Mouse (Mus musculus) MEL (cell line): ENCODE data around the gene Mrps23. TPM values are rescaled to one million over a fixed set of nuclear protein-coding genes. Genes with fewer than 3 reads are reported as not detected.

ENCODE experiments used
- DNase-seq: peaks from one replicate; pipeline ENCODE4 v3.0.0; 2011; ENCODE audit warnings: low read depth, low spot score
- H3K27ac ChIP-seq: 2 replicates; pipeline ENCODE4 v1.5.1; 2012; ENCODE audit warnings: low read depth, mild to moderate bottlenecking, control low read depth, low read length, moderate library complexity; ENCODE audit not compliant: control insufficient read depth
- H3K27me3 ChIP-seq, 2 experiments: fragments of 150-350 bp in 1 of 2; sonication (generic) in 1 of 2; 2 replicates each; pipeline ENCODE4 v1.6.1; 2012; ENCODE audit warnings: low read length in 2 of 2, mild to moderate bottlenecking in 2 of 2, improper control_type of control experiment in 1 of 2, moderate library complexity in 1 of 2; ENCODE audit not compliant: insufficient read depth in 2 of 2, control insufficient read depth in 1 of 2
- H3K36me3 ChIP-seq, 2 experiments: 2 replicates each; pipeline ENCODE4 v1.6.1; 2012 to 2014; ENCODE audit warnings: low read length in 2 of 2, improper control_type of control experiment in 1 of 2, inconsistent platforms in 1 of 2, mild to moderate bottlenecking in 1 of 2; ENCODE audit not compliant: insufficient read depth in 2 of 2, control insufficient read depth in 1 of 2
- H3K4me1 ChIP-seq, 2 experiments: fragments of 150-350 bp in 1 of 2; sonication (generic) in 1 of 2; 2 replicates each; pipeline ENCODE4 v1.6.1; 2012; ENCODE audit warnings: low read length in 2 of 2, improper control_type of control experiment in 1 of 2, mild to moderate bottlenecking in 1 of 2; ENCODE audit not compliant: insufficient read depth in 2 of 2, control insufficient read depth in 1 of 2
- H3K4me3 ChIP-seq, 2 experiments: fragments of 150-350 bp in 1 of 2; sonication (generic) in 1 of 2; 2 replicates each; pipeline ENCODE4 v1.5.1; 2012; ENCODE audit warnings: low read depth in 2 of 2, low read length in 2 of 2, mild to moderate bottlenecking in 2 of 2, moderate library complexity in 2 of 2, control low read depth in 1 of 2, improper control_type of control experiment in 1 of 2; ENCODE audit not compliant: control insufficient read depth in 1 of 2, insufficient read depth in 1 of 2
- H3K79me2 ChIP-seq: 2 replicates; pipeline ENCODE4 v1.6.1; 2012; ENCODE audit warnings: mild to moderate bottlenecking, low read length, moderate library complexity; ENCODE audit not compliant: control insufficient read depth, poor library complexity, insufficient read depth
- H3K9ac ChIP-seq: 2 replicates; pipeline ENCODE4 v1.6.1; 2012; ENCODE audit warnings: low read depth, mild to moderate bottlenecking, control low read depth, low read length, moderate library complexity; ENCODE audit not compliant: control insufficient read depth, poor library complexity, severe bottlenecking
- H3K9me3 ChIP-seq: fragments of 150-350 bp; sonication (generic); replicated peaks from 2 replicates; pipeline ENCODE4 v1.6.1; 2012; ENCODE audit warnings: mild to moderate bottlenecking, low read length, improper control_type of control experiment, moderate library complexity; ENCODE audit not compliant: insufficient read depth
- CHD2 ChIP-seq: IDR thresholded peaks from 2 replicates; pipeline ENCODE4 v1.6.1; 2011; ENCODE audit warnings: low read length, improper control_type of control experiment
- E2F4 ChIP-seq: IDR thresholded peaks from 2 replicates; pipeline ENCODE4 v1.6.1; 2011; ENCODE audit warnings: low read depth, low read length, improper control_type of control experiment, borderline replicate concordance
- ELF1 ChIP-seq: IDR thresholded peaks from 2 replicates; pipeline ENCODE4 v1.6.1; 2014; ENCODE audit warnings: low read depth, mild to moderate bottlenecking, inconsistent platforms, low read length, improper control_type of control experiment, moderate library complexity
- EP300 ChIP-seq, 2 experiments: IDR thresholded peaks; 2 replicates each; pipeline ENCODE4 v1.6.1; 2011; ENCODE audit warnings: improper control_type of control experiment in 2 of 2, low read length in 2 of 2, low read depth in 1 of 2, mild to moderate bottlenecking in 1 of 2
- ETS1 ChIP-seq: IDR thresholded peaks from 2 replicates; pipeline ENCODE4 v1.6.1; 2012; ENCODE audit warnings: low read depth, mild to moderate bottlenecking, inconsistent platforms, low read length, improper control_type of control experiment, moderate library complexity
- GABPA ChIP-seq: IDR thresholded peaks from 2 replicates; pipeline ENCODE4 v1.6.1; 2012; ENCODE audit warnings: low read depth, mild to moderate bottlenecking, inconsistent platforms, low read length, improper control_type of control experiment, moderate library complexity
- GATA1 ChIP-seq: IDR thresholded peaks from 2 replicates; pipeline ENCODE4 v1.6.1; 2011; ENCODE audit warnings: low read depth, low read length, improper control_type of control experiment
- MAFK ChIP-seq: IDR thresholded peaks from 2 replicates; pipeline ENCODE4 v1.6.1; 2011; ENCODE audit warnings: low read depth, mild to moderate bottlenecking, low read length, improper control_type of control experiment, borderline replicate concordance
- MAX ChIP-seq: IDR thresholded peaks from 2 replicates; pipeline ENCODE4 v1.6.1; 2011; ENCODE audit warnings: low read length, improper control_type of control experiment
- MAZ ChIP-seq: IDR thresholded peaks from 2 replicates; pipeline ENCODE4 v1.6.1; 2012; ENCODE audit warnings: low read depth, mild to moderate bottlenecking, inconsistent platforms, low read length, improper control_type of control experiment
- MEF2A ChIP-seq: IDR thresholded peaks from 2 replicates; pipeline ENCODE4 v1.6.1; 2014; ENCODE audit warnings: low read depth, mild to moderate bottlenecking, inconsistent platforms, low read length, improper control_type of control experiment; ENCODE audit not compliant: poor library complexity, insufficient replicate concordance, severe bottlenecking; ENCODE audit errors: extremely low read depth
- MYB ChIP-seq: IDR thresholded peaks from 2 replicates; pipeline ENCODE4 v1.6.1; 2011; ENCODE audit warnings: mild to moderate bottlenecking, low read depth, low read length, improper control_type of control experiment
- MYC ChIP-seq: IDR thresholded peaks from 2 replicates; pipeline ENCODE4 v1.6.1; 2011; ENCODE audit warnings: low read depth, mild to moderate bottlenecking, low read length, improper control_type of control experiment, moderate library complexity
- NRF1 ChIP-seq: IDR thresholded peaks from 2 replicates; pipeline ENCODE4 v1.6.1; 2014; ENCODE audit warnings: low read depth, mild to moderate bottlenecking, inconsistent platforms, low read length, improper control_type of control experiment, moderate library complexity; ENCODE audit not compliant: poor library complexity, insufficient read depth, severe bottlenecking
- POLR2AphosphoS2 ChIP-seq: IDR thresholded peaks from 2 replicates; pipeline ENCODE4 v1.6.1; 2011; ENCODE audit warnings: low read length, improper control_type of control experiment
- POLR2AphosphoS5 ChIP-seq: IDR thresholded peaks from 2 replicates; pipeline ENCODE4 v1.6.1; 2012; ENCODE audit warnings: low read depth, borderline replicate concordance, mild to moderate bottlenecking, inconsistent platforms, low read length, moderate library complexity, mixed read lengths
- SIN3A ChIP-seq: IDR thresholded peaks from 2 replicates; pipeline ENCODE4 v1.6.1; 2012; ENCODE audit warnings: low read length, improper control_type of control experiment, inconsistent platforms
- TAL1 ChIP-seq: IDR thresholded peaks from 2 replicates; pipeline ENCODE4 v1.6.1; 2012; ENCODE audit warnings: mild to moderate bottlenecking, inconsistent platforms, low read length, moderate library complexity, mixed read lengths
- TBP ChIP-seq: IDR thresholded peaks from 2 replicates; pipeline ENCODE4 v1.8.0; 2011; ENCODE audit warnings: low read depth, low read length, improper control_type of control experiment
- UBTF ChIP-seq: IDR thresholded peaks from 2 replicates; pipeline ENCODE4 v1.6.1; 2012; ENCODE audit warnings: low read depth, mild to moderate bottlenecking, inconsistent platforms, low read length, improper control_type of control experiment, moderate library complexity, borderline replicate concordance; ENCODE audit not compliant: insufficient read depth
- USF1 ChIP-seq: IDR thresholded peaks from 2 replicates; pipeline ENCODE4 v1.6.1; 2014; ENCODE audit warnings: low read depth, mild to moderate bottlenecking, inconsistent platforms, low read length, improper control_type of control experiment, moderate library complexity
- USF2 ChIP-seq, 2 experiments: IDR thresholded peaks; 2 replicates each; pipeline ENCODE4 v1.6.1; 2011 to 2012; ENCODE audit warnings: improper control_type of control experiment in 2 of 2, low read length in 2 of 2, borderline replicate concordance in 1 of 2, inconsistent platforms in 1 of 2, low read depth in 1 of 2, mild to moderate bottlenecking in 1 of 2; ENCODE audit not compliant: insufficient read depth in 1 of 2
- ZC3H11A ChIP-seq: IDR thresholded peaks from 2 replicates; pipeline ENCODE4 v1.6.1; 2012; ENCODE audit warnings: low read depth, mild to moderate bottlenecking, inconsistent platforms, low read length, improper control_type of control experiment
- ZKSCAN1 ChIP-seq: IDR thresholded peaks from 2 replicates; pipeline ENCODE4 v1.6.1; 2012; ENCODE audit warnings: low read depth, mild to moderate bottlenecking, inconsistent platforms, low read length, improper control_type of control experiment, moderate library complexity
- ZNF384 ChIP-seq: IDR thresholded peaks from 2 replicates; pipeline ENCODE4 v1.6.1; 2012; ENCODE audit warnings: low read depth, mild to moderate bottlenecking, inconsistent platforms, low read length, improper control_type of control experiment
- polyA plus RNA-seq, 2 experiments: library from polyadenylated mRNA; stranded (reverse) in 1 of 2; unstranded in 1 of 2; fragments of >175 nt in 1 of 2; fragments of >200 nt in 1 of 2; gene quantifications; 2 replicates each; pipeline versions ENCODE4 v1.2.1 to v1.2.4; 2012; ENCODE audit warnings: low replicate concordance in 2 of 2, low read depth in 1 of 2; ENCODE audit not compliant: insufficient read length in 2 of 2, insufficient read depth in 1 of 2, missing spikeins in 1 of 2
- total RNA-seq: library from RNA; depleted of rRNA; stranded (reverse); fragments of 300-350 nt; gene quantifications from 2 replicates; pipeline ENCODE4 v1.2.3, GENCODE M21; 2012

Gene Mrps23
- total and polyA plus RNA-seq, 3 experiments: 190 to 381 TPM; not detected in 1

- H3K79me2 ChIP-seq: no peaks in the 10 kb centered on the region
- DNase-seq: no peak
- H3K4me1 ChIP-seq: no peaks in the 10 kb centered on the region
- H3K27ac ChIP-seq: no peak overlapping the region
- H3K9me3 ChIP-seq: no peaks in the 10 kb centered on the region
- H3K9ac ChIP-seq: no peak overlapping the region
- TF ChIP-seq TAL1 (no peak), ZNF384 (no peak), TBP (no peak), USF2 (IDR thresholded peaks at IDR 0.05; ENCODE audit: borderline replicate concordance in 1 of 2, insufficient read depth in 1 of 2, low read depth in 1 of 2, low read length in 2 of 2) (no peak), GABPA (no peak), ZKSCAN1 (no peak), GATA1 (no peak), EP300 (IDR thresholded peaks at IDR 0.05; ENCODE audit: low read depth in 1 of 2, low read length in 2 of 2) (no peak), MAZ (no peak), ETS1 (no peak), SIN3A (no peak), POLR2AphosphoS5 (no peak), MYC (no peak), USF1 (no peak), MAFK (no peak), MYB (no peak), POLR2AphosphoS2 (no peak), ZC3H11A (no peak), MEF2A (no peak)
- TF ChIP-seq, all 39 proteins: peak for 0
- Histone ChIP-seq H3K4me3 (no peak overlapping the region), H3K27me3 (peaks cover 11 to 15% of the 10 kb centered on the region in 2 experiments; a peak in 3 of 4 replicates), H3K36me3 (no peaks in the 10 kb centered on the region)
Measured at GRCm38 (mm10) chr11:88218155-88218554, 14.0 kb downstream of the Mrps23 start.

DNA sequence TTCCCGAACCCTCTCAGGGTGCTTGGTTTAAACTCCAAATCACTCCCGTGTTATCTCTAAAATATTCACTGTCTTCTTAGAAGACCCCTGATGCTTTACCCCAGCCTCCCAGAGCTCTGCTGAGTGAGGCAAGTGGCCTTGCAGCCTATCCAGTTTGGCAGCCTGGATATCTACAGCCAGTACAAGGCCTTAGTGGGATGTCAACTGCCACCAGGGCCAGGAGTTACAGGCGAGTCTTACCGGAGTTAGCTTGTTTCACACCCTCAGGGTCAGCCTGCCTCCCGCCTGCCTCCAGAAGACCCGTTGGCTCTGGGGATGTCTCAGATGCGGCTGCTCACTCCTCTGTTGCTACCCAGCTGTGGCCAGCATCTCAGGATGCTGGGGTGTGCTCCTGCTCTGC, 14.4 kb downstream of the Mrps23 start:
- no peaks in the 10 kb centered on the region for H3K79me2 ChIP-seq
- no peaks in the 10 kb centered on the region for H3K9me3 ChIP-seq
- H3K4me3 ChIP-seq: no peak overlapping the region
- no peak for DNase-seq
- no peaks in the 10 kb centered on the region for H3K4me1 ChIP-seq
- H3K36me3 ChIP-seq: no peaks in the 10 kb centered on the region
- no peak overlapping the region for H3K9ac ChIP-seq
- H3K27me3 ChIP-seq: peaks cover 11 to 15% of the 10 kb centered on the region in 2 experiments; a peak in 3 of 4 replicates
- TF ChIP-seq ELF1 (no peak), NRF1 (no peak), E2F4 (no peak), MAX (no peak), MAZ (no peak), UBTF (no peak), GABPA (no peak), POLR2AphosphoS2 (no peak), CHD2 (no peak), USF1 (no peak)
- no peak overlapping the region for H3K27ac ChIP-seq
